Mouse (Mus musculus) MEL (cell line): Measurements from ENCODE around the gene Ap3m1.

Experiments
- CHD1 ChIP-seq: IDR thresholded peaks from 2 replicates; pipeline ENCODE4 v1.6.1; 2012; ENCODE audit warnings: low read depth, mild to moderate bottlenecking, inconsistent platforms, low read length, improper control_type of control experiment
- CTCF ChIP-seq, 3 experiments: IDR thresholded peaks in 2 of 3; conservative IDR thresholded peaks in 1 of 3; 2 replicates each; pipeline ENCODE4 v1.5.1; 2011 to 2012; ENCODE audit warnings: low read length in 3 of 3, low read depth in 2 of 3, mild to moderate bottlenecking in 2 of 3, improper control_type of control experiment in 1 of 3, inconsistent platforms in 1 of 3, mixed read lengths in 1 of 3, moderate library complexity in 1 of 3; ENCODE audit not compliant: control insufficient read depth in 1 of 3, insufficient read depth in 1 of 3, poor library complexity in 1 of 3, severe bottlenecking in 1 of 3
- ELF1 ChIP-seq: IDR thresholded peaks from 2 replicates; pipeline ENCODE4 v1.6.1; 2014; ENCODE audit warnings: low read depth, mild to moderate bottlenecking, inconsistent platforms, low read length, improper control_type of control experiment, moderate library complexity
- EP300 ChIP-seq, 2 experiments: IDR thresholded peaks; 2 replicates each; pipeline ENCODE4 v1.6.1; 2011; ENCODE audit warnings: improper control_type of control experiment in 2 of 2, low read length in 2 of 2, low read depth in 1 of 2, mild to moderate bottlenecking in 1 of 2
- MAFK ChIP-seq: IDR thresholded peaks from 2 replicates; pipeline ENCODE4 v1.6.1; 2011; ENCODE audit warnings: low read depth, mild to moderate bottlenecking, low read length, improper control_type of control experiment, borderline replicate concordance
- MAZ ChIP-seq: IDR thresholded peaks from 2 replicates; pipeline ENCODE4 v1.6.1; 2012; ENCODE audit warnings: low read depth, mild to moderate bottlenecking, inconsistent platforms, low read length, improper control_type of control experiment
- MYC ChIP-seq: IDR thresholded peaks from 2 replicates; pipeline ENCODE4 v1.6.1; 2011; ENCODE audit warnings: low read depth, mild to moderate bottlenecking, low read length, improper control_type of control experiment, moderate library complexity
- POLR2A ChIP-seq, 2 experiments: IDR thresholded peaks; 2 replicates each; pipeline ENCODE4 v1.6.1; 2011 to 2012; ENCODE audit warnings: low read length in 2 of 2, mild to moderate bottlenecking in 2 of 2, control low read depth in 1 of 2, improper control_type of control experiment in 1 of 2, low read depth in 1 of 2, moderate library complexity in 1 of 2; ENCODE audit not compliant: control insufficient read depth in 1 of 2, insufficient read depth in 1 of 2, poor library complexity in 1 of 2
- POLR2AphosphoS2 ChIP-seq: IDR thresholded peaks from 2 replicates; pipeline ENCODE4 v1.6.1; 2011; ENCODE audit warnings: low read length, improper control_type of control experiment
- RAD21 ChIP-seq: IDR thresholded peaks from 2 replicates; pipeline ENCODE4 v1.6.1; 2011; ENCODE audit warnings: mild to moderate bottlenecking, low read depth, low read length, improper control_type of control experiment
- SMC3 ChIP-seq: IDR thresholded peaks from 2 replicates; pipeline ENCODE4 v1.6.1; 2011; ENCODE audit warnings: low read depth, low read length, improper control_type of control experiment
- TAL1 ChIP-seq: IDR thresholded peaks from 2 replicates; pipeline ENCODE4 v1.6.1; 2012; ENCODE audit warnings: mild to moderate bottlenecking, inconsistent platforms, low read length, moderate library complexity, mixed read lengths
- USF1 ChIP-seq: IDR thresholded peaks from 2 replicates; pipeline ENCODE4 v1.6.1; 2014; ENCODE audit warnings: low read depth, mild to moderate bottlenecking, inconsistent platforms, low read length, improper control_type of control experiment, moderate library complexity
- USF2 ChIP-seq, 2 experiments: IDR thresholded peaks; 2 replicates each; pipeline ENCODE4 v1.6.1; 2011 to 2012; ENCODE audit warnings: improper control_type of control experiment in 2 of 2, low read length in 2 of 2, borderline replicate concordance in 1 of 2, inconsistent platforms in 1 of 2, low read depth in 1 of 2, mild to moderate bottlenecking in 1 of 2; ENCODE audit not compliant: insufficient read depth in 1 of 2

DNA sequence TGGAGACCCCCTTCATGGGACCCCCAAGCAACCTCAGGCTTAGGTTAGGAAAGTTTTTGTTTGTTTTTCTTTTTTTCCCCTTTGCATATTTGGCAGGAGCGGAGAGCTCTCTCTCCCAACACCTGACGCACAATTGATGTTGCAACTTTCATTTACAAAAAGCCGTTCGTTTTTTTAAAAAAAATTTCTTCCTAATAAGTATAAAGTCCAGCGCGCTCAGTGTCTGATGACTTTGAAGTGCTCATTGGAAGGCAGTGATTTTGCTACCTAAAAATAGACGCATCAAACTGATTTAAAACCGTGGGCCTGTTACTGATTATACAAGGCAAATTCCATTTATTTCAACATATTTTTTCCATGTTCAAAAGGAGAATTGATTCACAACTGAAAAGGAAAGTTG, 843 bp upstream of the Ap3m1 start:
- TF ChIP-seq CTCF (IDR thresholded peaks at IDR 0.05 in 2 of 3, conservative IDR thresholded peaks at IDR 0.05 in 1 of 3; ENCODE audit: control insufficient read depth in 1 of 3, insufficient read depth in 1 of 3, low read depth in 2 of 3, low read length in 3 of 3, poor library complexity in 1 of 3, severe bottlenecking in 1 of 3) = no peak
- TF ChIP-seq USF2 (IDR thresholded peaks at IDR 0.05; ENCODE audit: borderline replicate concordance in 1 of 2, insufficient read depth in 1 of 2, low read depth in 1 of 2, low read length in 2 of 2) = no peak
- no peak for TF ChIP-seq TAL1
- 0 out of 2 replicates have a peak, but pooled peaks have one; percentile 66 for TF ChIP-seq CHD1
- no peak for TF ChIP-seq EP300 (IDR thresholded peaks at IDR 0.05; ENCODE audit: low read depth in 1 of 2, low read length in 2 of 2)
- no peak for TF ChIP-seq POLR2A (IDR thresholded peaks at IDR 0.05; ENCODE audit: control insufficient read depth in 1 of 2, insufficient read depth in 1 of 2, low read depth in 1 of 2, low read length in 2 of 2, poor library complexity in 1 of 2)
- no peak for TF ChIP-seq POLR2AphosphoS2
- no peak for TF ChIP-seq SMC3
- no peak for TF ChIP-seq ELF1
- TF ChIP-seq MYC = no peak
- no peak for TF ChIP-seq MAZ
- TF ChIP-seq RAD21 = no peak
- TF ChIP-seq MAFK = no peak
- no peak for TF ChIP-seq USF1
